ENCODE assay signal across 8 mouse cellular contexts in the genomic region with DNA sequence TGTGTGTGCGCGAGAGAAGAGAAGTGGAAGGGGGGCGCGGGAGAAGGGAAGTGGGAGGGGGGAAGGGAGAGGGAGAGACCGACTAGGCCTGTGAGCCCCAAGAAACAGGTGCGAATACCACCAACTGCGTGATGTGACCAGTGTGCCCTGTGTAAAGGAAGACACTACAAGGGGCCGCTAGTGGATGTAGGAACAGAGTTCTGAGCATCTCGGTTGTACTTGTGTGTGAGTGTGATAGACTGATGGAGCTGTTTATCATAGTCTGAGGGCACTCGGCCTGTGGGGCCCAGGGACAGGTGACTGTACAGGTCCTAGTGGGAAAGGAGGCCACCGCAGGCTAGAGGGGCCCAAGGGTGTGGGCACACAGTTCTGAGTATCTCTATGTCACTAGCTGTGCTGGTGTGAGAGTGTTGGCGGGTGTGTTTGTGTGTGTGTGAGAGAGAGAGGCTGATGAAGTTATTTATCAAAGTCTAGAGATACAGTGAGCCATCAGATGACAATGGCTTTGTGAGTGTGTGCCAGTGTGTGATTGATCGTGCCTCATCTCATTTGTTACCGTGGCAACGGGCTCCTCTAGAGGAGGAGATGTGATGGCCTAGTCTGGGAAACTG. TPM values are rescaled to one million over a fixed set of nuclear protein-coding genes. Genes with fewer than 3 reads are reported as not detected.
DNase-seq lines count a peak whose midpoint lies in the region; ATAC-seq lines count a peak whose summit lies in the region.

No protein-coding gene starts in this region.

- no peaks in the 10 kb centered on the region for H3K36me3 ChIP-seq in megakaryocyte, embryonic 14.5 days (replicated peaks; ENCODE audit: low read length)
- no peaks in the 10 kb centered on the region; the same call in 1 of the 2 replicates for H3K36me3 ChIP-seq in heart, embryonic 15.5 days

- H3K9me3 ChIP-seq in megakaryocyte, embryonic 14.5 days = no peaks in the 10 kb centered on the region
- H3K9me3 ChIP-seq in heart, embryonic 15.5 days (replicated peaks) = no peaks in the 10 kb centered on the region

- H3K4me2 ChIP-seq in heart, embryonic 15.5 days = peak overlapping the region; percentile 78

- intact Hi-C loops in left cerebral cortex, postnatal 4 days (cut with DNase I) = no loop called here

- H3K27me3 ChIP-seq in megakaryocyte, embryonic 14.5 days (replicated peaks) = no peaks in the 10 kb centered on the region
- H3K27me3 ChIP-seq in heart, embryonic 15.5 days = no peaks in the 10 kb centered on the region

- WGBS in heart, embryonic 15.5 days = 24% methylated on average over 15 of the region's 15 CpGs

- DNase-seq in cerebellum, adult 9-10 months = peak; percentile 64
- DNase-seq in left cerebral cortex, postnatal 4 days = peak; percentile 22
- DNase-seq in naive thymus-derived CD4-positive, alpha-beta T cell, adult 2 months (ENCODE audit: low read depth) = peak; percentile 45
- DNase-seq in thymus, postnatal 36 days = peak; percentile 33 to 46
- no peak for DNase-seq in urinary bladder, postnatal 25 days (ENCODE audit: low spot score)

- H3K27ac ChIP-seq in heart, embryonic 15.5 days = peak overlapping the region; percentile 87

- no peak for ATAC-seq in megakaryocyte, adult 5-6 weeks (ENCODE audit: poor library complexity, severe bottlenecking)
- ATAC-seq in heart, embryonic 15.5 days (replicated peaks; ENCODE audit: insufficient number of reproducible peaks, insufficient read depth, low FRiP score, low read depth) = 0 out of 2 replicates have a peak, but pooled peaks have one; percentile 9

- peak overlapping the region; percentile 56 for H3K9ac ChIP-seq in heart, embryonic 15.5 days

- H3K4me3 ChIP-seq in megakaryocyte, embryonic 14.5 days (replicated peaks) = peak overlapping the region; percentile 96
- H3K4me3 ChIP-seq in heart, embryonic 15.5 days = peak overlapping the region; percentile 54

- H3K4me1 ChIP-seq in megakaryocyte, embryonic 14.5 days = peaks cover 48% of the 10 kb centered on the region
- peaks cover 15% of the 10 kb centered on the region for H3K4me1 ChIP-seq in heart, embryonic 15.5 days (replicated peaks)

RNA-seq across cellular contexts. Expression of gene Zfp667, which starts 0.6 kb away (rescaled TPM):
- polyA plus RNA-seq in megakaryocyte, embryonic 14.5 days (2012; ENCODE audit: insufficient read depth, low replicate concordance) = 0.63 TPM in 1 of 2 replicates, not detected in the other
- 0.69 and 1.3 TPM in 2 replicates for total RNA-seq in megakaryocyte, adult 5-6 weeks (2015)
- total RNA-seq in megakaryocyte, adult 5-6 weeks (2017) = 0.99 and 3.0 TPM in 2 replicates
- polyA plus RNA-seq in heart, embryonic 15.5 days (2015; fragmentation: Nextera tagmentation; extraction: Ambion mirVana) = 3.9 and 4.1 TPM in 2 replicates
- total RNA-seq in left cerebral cortex, postnatal 4 days (2021) = 10 to 100 TPM; 10.1 to 12.2 TPM

RNA-seq across cellular contexts. Expression of gene Epp13, which starts 34.5 kb away (rescaled TPM):
- polyA plus RNA-seq in megakaryocyte, embryonic 14.5 days (2012; ENCODE audit: insufficient read depth, low replicate concordance) = not detected in 2 replicates
- total RNA-seq in megakaryocyte, adult 5-6 weeks (2015) = not detected in 2 replicates
- total RNA-seq in megakaryocyte, adult 5-6 weeks (2017) = not detected in 2 replicates
- not detected in 2 replicates for polyA plus RNA-seq in heart, embryonic 15.5 days (2015; fragmentation: Nextera tagmentation; extraction: Ambion mirVana)
- total RNA-seq in left cerebral cortex, postnatal 4 days (2021) = not detected

RNA-seq across cellular contexts. Expression of gene Zfp583, which starts 44.1 kb away (rescaled TPM):
- polyA plus RNA-seq in megakaryocyte, embryonic 14.5 days (2012; ENCODE audit: insufficient read depth, low replicate concordance) = 1.2 TPM in 1 of 2 replicates, not detected in the other
- 0.96 and 1.3 TPM in 2 replicates for total RNA-seq in megakaryocyte, adult 5-6 weeks (2015)
- 0.88 and 1.8 TPM in 2 replicates for total RNA-seq in megakaryocyte, adult 5-6 weeks (2017)
- 3.6 and 4.4 TPM in 2 replicates for polyA plus RNA-seq in heart, embryonic 15.5 days (2015; fragmentation: Nextera tagmentation; extraction: Ambion mirVana)
- 10 to 100 TPM; 14.9 to 17.2 TPM for total RNA-seq in left cerebral cortex, postnatal 4 days (2021)

RNA-seq across cellular contexts. Expression of gene Gm3854, which starts 56.5 kb away (rescaled TPM):
- not detected in 2 replicates for polyA plus RNA-seq in megakaryocyte, embryonic 14.5 days (2012; ENCODE audit: insufficient read depth, low replicate concordance)
- 0.13 and 0.21 TPM in 2 replicates for total RNA-seq in megakaryocyte, adult 5-6 weeks (2015)
- not detected in 2 replicates for total RNA-seq in megakaryocyte, adult 5-6 weeks (2017)
- 0.73 and 1.3 TPM in 2 replicates for polyA plus RNA-seq in heart, embryonic 15.5 days (2015; fragmentation: Nextera tagmentation; extraction: Ambion mirVana)
- 1 to 10 TPM; 7.6 to 9.4 TPM for total RNA-seq in left cerebral cortex, postnatal 4 days (2021)

Comparison
In these comparisons a context has a peak if more than half of its experiments do, and no peak if none do; other contexts are left out.
1. RNA of gene Zfp583, which starts 44.1 kb away (total RNA-seq): 14.9 to 17.2 TPM in left cerebral cortex, postnatal 4 days; 0.88 to 1.8 TPM in megakaryocyte, adult 5-6 weeks; every median in the first group is over 4 times any median in the second.